Mouse (Mus musculus): Measurements from ENCODE around the gene Rcan2.

DNA sequence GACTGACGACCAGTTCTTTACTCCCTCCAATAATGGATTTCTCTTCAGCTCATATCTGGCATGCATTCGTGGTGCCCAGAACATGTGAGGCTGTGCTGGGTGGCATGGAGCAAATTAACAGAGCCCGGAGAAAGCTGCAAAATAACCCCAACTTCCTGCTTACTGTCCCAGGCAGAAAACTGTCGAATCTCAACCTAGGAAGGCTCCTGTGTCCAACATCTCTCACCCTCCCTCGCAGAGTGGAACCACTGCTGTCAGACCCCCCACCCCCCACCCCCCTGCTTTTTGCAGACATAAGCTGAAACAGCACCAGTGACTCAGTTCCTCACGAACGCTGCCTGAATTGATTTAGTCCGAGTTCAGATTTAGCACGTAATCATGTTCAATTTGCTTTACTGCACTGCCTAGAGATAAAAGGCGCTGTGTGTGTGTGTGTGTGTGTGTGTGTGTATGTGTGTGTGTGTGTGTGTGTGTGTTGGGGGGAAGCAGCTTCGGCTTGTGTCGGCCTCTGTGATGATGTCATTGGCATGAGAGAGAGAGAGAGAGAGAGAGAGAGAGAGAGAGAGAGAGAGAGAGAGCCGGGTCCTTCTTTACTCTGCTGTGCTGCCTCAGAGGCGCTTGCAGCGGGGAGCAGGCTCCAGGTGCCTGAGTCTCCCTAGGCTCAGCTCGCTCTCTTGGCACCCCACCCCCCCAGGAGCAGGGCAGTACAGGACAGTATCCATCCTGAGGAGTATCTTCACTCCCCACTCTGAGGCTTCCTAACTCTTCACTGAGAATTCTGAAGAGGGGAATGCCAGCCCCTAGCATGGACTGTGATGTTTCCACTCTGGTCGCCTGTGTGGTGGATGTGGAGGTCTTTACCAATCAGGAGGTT, 151.7 kb downstream of the Rcan2 start:
- TF ChIP-seq CTCF (IDR thresholded peaks at IDR 0.05; ENCODE audit: extremely low read depth, insufficient read depth, low read length) (no peak), POLR2A (IDR thresholded peaks at IDR 0.05; ENCODE audit: extremely low read depth, insufficient read depth, low read length) (peak; percentile 39; the same call in 1 of the 2 replicates)
